Mouse (Mus musculus): ENCODE measurements around the gene Capn7. TPM values are rescaled to one million over a fixed set of nuclear protein-coding genes. Genes with fewer than 3 reads are reported as not detected.

The Capn7 gene
- total RNA-seq (2015; ENCODE audit: low replicate concordance), result 18.0 and 29.9 TPM in 2 replicates
- 19.0 and 23.8 TPM in 2 replicates for total RNA-seq (2017; ENCODE audit: low replicate concordance)

GRCm38 (mm10) chr14:31336369-31337155 lies at the start of gene Capn7:
Gene Capn7, plus strand, starts transcription at chr14:31336638.
- ATAC-seq (replicated peaks; ENCODE audit: low FRiP score, poor library complexity, severe bottlenecking), result peak; percentile 97

GRCm38 (mm10) chr14:31313192-31313591 lies 23.2 kb upstream of the Capn7 start:
- ATAC-seq (replicated peaks; ENCODE audit: low FRiP score, poor library complexity, severe bottlenecking), result no peak

- ATAC-seq (replicated peaks; ENCODE audit: low FRiP score, poor library complexity, severe bottlenecking), result no peak
Measured at GRCm38 (mm10) chr14:31316613-31317012, 19.8 kb upstream of the Capn7 start.

- no peak for ATAC-seq (replicated peaks; ENCODE audit: low FRiP score, poor library complexity, severe bottlenecking)
Measured at GRCm38 (mm10) chr14:31317754-31318153, 18.7 kb upstream of the Capn7 start.

- ATAC-seq (replicated peaks; ENCODE audit: low FRiP score, poor library complexity, severe bottlenecking), result no peak
Measured at GRCm38 (mm10) chr14:31319546-31319945, 16.9 kb upstream of the Capn7 start.

GRCm38 (mm10) chr14:31321181-31321580 lies 15.3 kb upstream of the Capn7 start:
- no peak for ATAC-seq (replicated peaks; ENCODE audit: low FRiP score, poor library complexity, severe bottlenecking)

GRCm38 (mm10) chr14:31322191-31322590 lies 14.2 kb upstream of the Capn7 start:
- ATAC-seq (replicated peaks; ENCODE audit: low FRiP score, poor library complexity, severe bottlenecking), result no peak

- no peak for ATAC-seq (replicated peaks; ENCODE audit: low FRiP score, poor library complexity, severe bottlenecking)
Measured at GRCm38 (mm10) chr14:31323189-31323588, 13.2 kb upstream of the Capn7 start.

- peak; percentile 70; the same call in 1 of the 2 replicates for ATAC-seq (replicated peaks; ENCODE audit: low FRiP score, poor library complexity, severe bottlenecking)
Measured at GRCm38 (mm10) chr14:31323849-31324792, 12.3 kb upstream of the Capn7 start, which contains the start of gene Dnah1. Gene Dnah1, minus strand, starts transcription at chr14:31323896.

- ATAC-seq (replicated peaks; ENCODE audit: low FRiP score, poor library complexity, severe bottlenecking), result no peak
Measured at GRCm38 (mm10) chr14:31324851-31325250, 11.6 kb upstream of the Capn7 start.

GRCm38 (mm10) chr14:31325551-31325950 lies 10.9 kb upstream of the Capn7 start:
- no peak for ATAC-seq (replicated peaks; ENCODE audit: low FRiP score, poor library complexity, severe bottlenecking)

GRCm38 (mm10) chr14:31326770-31327169 lies 9.7 kb upstream of the Capn7 start:
- ATAC-seq (replicated peaks; ENCODE audit: low FRiP score, poor library complexity, severe bottlenecking), result no peak

GRCm38 (mm10) chr14:31327196-31327595 lies 9.2 kb upstream of the Capn7 start:
- ATAC-seq (replicated peaks; ENCODE audit: low FRiP score, poor library complexity, severe bottlenecking), result no peak

GRCm38 (mm10) chr14:31327681-31328080 lies 8.8 kb upstream of the Capn7 start:
- ATAC-seq (replicated peaks; ENCODE audit: low FRiP score, poor library complexity, severe bottlenecking), result no peak

GRCm38 (mm10) chr14:31329741-31330140 lies 6.7 kb upstream of the Capn7 start:
- no peak for ATAC-seq (replicated peaks; ENCODE audit: low FRiP score, poor library complexity, severe bottlenecking)

- no peak for ATAC-seq (replicated peaks; ENCODE audit: low FRiP score, poor library complexity, severe bottlenecking)
Measured at GRCm38 (mm10) chr14:31330957-31331356, 5.5 kb upstream of the Capn7 start.

GRCm38 (mm10) chr14:31335765-31336164 lies 673 bp upstream of the Capn7 start:
- ATAC-seq (replicated peaks; ENCODE audit: low FRiP score, poor library complexity, severe bottlenecking), result no peak

- no peak for ATAC-seq (replicated peaks; ENCODE audit: low FRiP score, poor library complexity, severe bottlenecking)
Measured at GRCm38 (mm10) chr14:31337406-31337805, 968 bp downstream of the Capn7 start.

GRCm38 (mm10) chr14:31337947-31338346 lies 1.5 kb downstream of the Capn7 start:
- no peak for ATAC-seq (replicated peaks; ENCODE audit: low FRiP score, poor library complexity, severe bottlenecking)

GRCm38 (mm10) chr14:31343241-31343640 lies 6.8 kb downstream of the Capn7 start:
- ATAC-seq (replicated peaks; ENCODE audit: low FRiP score, poor library complexity, severe bottlenecking), result no peak
